Mouse (Mus musculus) lung, embryonic 16.5 days (tissue): ENCODE results near the gene 9430007A20Rik. TPM values are rescaled to one million over a fixed set of nuclear protein-coding genes. Genes with fewer than 3 reads are reported as not detected.

ENCODE experiments used
- polyA plus RNA-seq: library from polyadenylated mRNA; unstranded; fragments of >200 nt; fragmentation: Nextera tagmentation; extraction: Ambion mirVana; gene quantifications from 2 replicates; pipeline ENCODE4 v1.2.1, GENCODE M21; 2015

9430007A20Rik gene
- polyA plus RNA-seq, 1 experiment from 2014 or later, result not detected

Other genes starting within 250 kb of the 9430007A20Rik start
- gene Pramel5, start 239.3 kb upstream of the 9430007A20Rik start, polyA plus RNA-seq, result not detected in 2 replicates
- gene Gm13128, start 189.6 kb upstream of the 9430007A20Rik start, polyA plus RNA-seq, result not detected in 2 replicates
- gene Gm13119, start 161.9 kb upstream of the 9430007A20Rik start, polyA plus RNA-seq, result not detected in 2 replicates
- not detected in 2 replicates for gene Pramef20, start 141.9 kb upstream of the 9430007A20Rik start, polyA plus RNA-seq
- gene Pramef12, start 111.4 kb upstream of the 9430007A20Rik start, polyA plus RNA-seq, result 0.06 and 0.09 TPM in 2 replicates
- gene 1700012P22Rik, start 81.0 kb upstream of the 9430007A20Rik start, polyA plus RNA-seq, result not detected in 2 replicates
- not detected in 2 replicates for gene Gm9944, start 66.5 kb upstream of the 9430007A20Rik start, polyA plus RNA-seq
- gene Aadacl3, start 56.1 kb upstream of the 9430007A20Rik start, polyA plus RNA-seq, result not detected in 2 replicates
- gene Gm13124, start 45.3 kb downstream of the 9430007A20Rik start, polyA plus RNA-seq, result not detected in 2 replicates
- gene Aadacl4, start 93.9 kb downstream of the 9430007A20Rik start, polyA plus RNA-seq, result not detected in 2 replicates
- not detected in 2 replicates for gene Gm436, start 166.5 kb downstream of the 9430007A20Rik start, polyA plus RNA-seq
- gene Gm13178, start 201.6 kb downstream of the 9430007A20Rik start, polyA plus RNA-seq, result not detected in 2 replicates